8 mouse cellular contexts compared by ENCODE assay signal in genomic region chr3:142640201-142640600, GRCm38 (mm10). TPM values are rescaled to one million over a fixed set of nuclear protein-coding genes. Genes with fewer than 3 reads are reported as not detected.
A peak's percentile ranks its signal among the peaks of the same experiment; 100 is the strongest.
DNase-seq lines count a peak whose midpoint lies in the region; ATAC-seq and TF ChIP-seq lines count a peak whose summit lies in the region.

No protein-coding gene starts in this region.

- H3K9me3 ChIP-seq in heart, embryonic 10.5 days: no peaks in the 10 kb centered on the region
- H3K9me3 ChIP-seq in kidney, embryonic 16.5 days (ENCODE audit: low read length): no peaks in the 10 kb centered on the region

- no peaks in the 10 kb centered on the region for H3K27me3 ChIP-seq in heart, embryonic 10.5 days (ENCODE audit: insufficient read depth, poor library complexity, severe bottlenecking)
- H3K27me3 ChIP-seq in kidney, embryonic 16.5 days (ENCODE audit: insufficient read depth, low read length): no peaks in the 10 kb centered on the region

- 0 out of 2 replicates have a peak overlapping the region, but pooled peaks have one; percentile 25 for H3K4me3 ChIP-seq in heart, embryonic 10.5 days
- no peak overlapping the region for H3K4me3 ChIP-seq in kidney, embryonic 16.5 days (ENCODE audit: low read length)
- no peak overlapping the region for H3K4me3 ChIP-seq in lung, adult 2 months (replicated peaks; ENCODE audit: extremely low read depth, low read depth, low read length)

- peak overlapping the region; percentile 26; the same call in 1 of the 2 replicates for H3K4me2 ChIP-seq in kidney, embryonic 16.5 days (replicated peaks; ENCODE audit: low read depth, low read length)

- H3K9ac ChIP-seq in kidney, embryonic 16.5 days (replicated peaks; ENCODE audit: low read length): no peak overlapping the region

- peaks cover 6% of the 10 kb centered on the region; the same call in 1 of the 2 replicates for H3K4me1 ChIP-seq in heart, embryonic 10.5 days
- H3K4me1 ChIP-seq in kidney, embryonic 16.5 days (ENCODE audit: insufficient read depth, low read length): no peaks in the 10 kb centered on the region
- no peaks in the 10 kb centered on the region; the same call in 1 of the 2 replicates for H3K4me1 ChIP-seq in lung, adult 2 months (ENCODE audit: control insufficient read depth, insufficient read depth, low read length)

- peak; percentile 44 for TF ChIP-seq CTCF in lung, adult 2 months (IDR thresholded peaks at IDR 0.05; ENCODE audit: insufficient read depth, low read length)

- peak; percentile 61; the same call in 1 of the 2 replicates for ATAC-seq in kidney, embryonic 16.5 days (ENCODE audit: low FRiP score, low TSS enrichment)

- H3K36me3 ChIP-seq in heart, embryonic 10.5 days: no peaks in the 10 kb centered on the region
- H3K36me3 ChIP-seq in kidney, embryonic 16.5 days (ENCODE audit: insufficient read depth, low read length): no peaks in the 10 kb centered on the region

- 3% methylated on average over 9 of the region's 9 CpGs for WGBS in heart, embryonic 10.5 days
- WGBS in kidney, embryonic 16.5 days: 5% methylated on average over 9 of the region's 9 CpGs
- 6% methylated on average over 9 of the region's 9 CpGs for WGBS in lung, adult 2 months

- no peak for TF ChIP-seq POLR2A in lung, adult 2 months (IDR thresholded peaks at IDR 0.05; ENCODE audit: borderline replicate concordance, extremely low read depth, low read depth, low read length)

- peak; percentile 64 for DNase-seq in CD4-positive helper T cell, adult 2 months (ENCODE audit: low read depth, low spot score)
- peak; percentile 22 for DNase-seq in NIH3T3 (ENCODE audit: low read depth)
- peak; percentile 78 for DNase-seq in embryo, embryonic 10 days (ENCODE audit: low spot score)
- peak; percentile 79 for DNase-seq in heart, embryonic 10.5 days (ENCODE audit: low spot score)
- peak; percentile 72 for DNase-seq in lung, adult 2 months
- DNase-seq in retina, adult 2 months (ENCODE audit: low read depth, low spot score): peak; percentile 3
- peak; percentile 43 for DNase-seq in yolk sac, embryonic 10.5 days (ENCODE audit: low spot score)

- H3K27ac ChIP-seq in heart, embryonic 10.5 days: no peak overlapping the region
- H3K27ac ChIP-seq in kidney, embryonic 16.5 days (ENCODE audit: low read length): no peak overlapping the region

RNA-seq across cellular contexts. Expression of gene Gbp2, which starts 19.8 kb away (rescaled TPM):
- 0.32 and 0.53 TPM in 2 replicates for polyA plus RNA-seq in heart, embryonic 10.5 days (2016; fragmentation: Nextera tagmentation; extraction: Ambion mirVana)
- polyA plus RNA-seq in kidney, embryonic 16.5 days (2015; fragmentation: Nextera tagmentation; extraction: Ambion mirVana): 1.1 and 1.6 TPM in 2 replicates
- polyA plus RNA-seq in lung, adult 2 months (2012; rRNA removed): 19.6 and 24.6 TPM in 2 replicates

RNA-seq across cellular contexts. Expression of gene Gbp2b, which starts 45.6 kb away (rescaled TPM):
- polyA plus RNA-seq in heart, embryonic 10.5 days (2016; fragmentation: Nextera tagmentation; extraction: Ambion mirVana): not detected in 2 replicates
- not detected in 2 replicates for polyA plus RNA-seq in kidney, embryonic 16.5 days (2015; fragmentation: Nextera tagmentation; extraction: Ambion mirVana)
- polyA plus RNA-seq in lung, adult 2 months (2012; rRNA removed): 0.06 and 0.11 TPM in 2 replicates

Comparison
In these comparisons a context has a peak if more than half of its experiments do, and no peak if none do; other contexts are left out.
1. DNase-seq: peak in every context shown above with its lines; median percentile 79 in heart, embryonic 10.5 days; 78 in embryo, embryonic 10 days; 72 in lung, adult 2 months; 64 in CD4-positive helper T cell, adult 2 months; 43 in yolk sac, embryonic 10.5 days; 22 in NIH3T3; 3 in retina, adult 2 months.